Mouse (Mus musculus) intestine, embryonic 16.5 days (tissue): Measurements from ENCODE around the gene Mpp6. TPM values are rescaled to one million over a fixed set of nuclear protein-coding genes. Genes with fewer than 3 reads are reported as not detected.
A peak's percentile ranks its signal among the peaks of the same experiment; 100 is the strongest.

ENCODE experiments used
- ATAC-seq: fragments of 200-750 bp; cut with Nextera tagmentation; 2 replicates; pipeline ENCODE4 v1.8.0; 2017; ENCODE audit warnings: moderate TSS enrichment, moderate library complexity
- H3K27ac ChIP-seq: fragments of 300-500 bp; sonication (generic); 2 replicates; pipeline ENCODE4 v1.5.1; 2014; ENCODE audit warnings: mild to moderate bottlenecking, low read length
- H3K27me3 ChIP-seq: fragments of 300-500 bp; sonication (generic); replicated peaks from 2 replicates; pipeline ENCODE4 v1.6.1; 2014; ENCODE audit warnings: low read length, control low read depth, mixed read lengths; ENCODE audit not compliant: control insufficient read depth, insufficient read depth
- H3K36me3 ChIP-seq: fragments of 300-500 bp; sonication (generic); 2 replicates; pipeline ENCODE4 v1.6.1; 2014; ENCODE audit warnings: low read length, control low read depth; ENCODE audit not compliant: control insufficient read depth, insufficient read depth
- H3K4me1 ChIP-seq: fragments of 300-500 bp; sonication (generic); 2 replicates; pipeline ENCODE4 v1.6.1; 2014; ENCODE audit warnings: low read length, control low read depth, mixed read lengths; ENCODE audit not compliant: control insufficient read depth, insufficient read depth
- H3K4me2 ChIP-seq: fragments of 300-500 bp; sonication (generic); 2 replicates; pipeline ENCODE4 v1.6.1; 2014; ENCODE audit warnings: low read depth, low read length, control low read depth
- H3K4me3 ChIP-seq: fragments of 300-500 bp; sonication (generic); 2 replicates; pipeline ENCODE4 v1.5.1; 2014; ENCODE audit warnings: mild to moderate bottlenecking, low read length
- H3K9ac ChIP-seq: fragments of 300-500 bp; sonication (generic); 2 replicates; pipeline ENCODE4 v1.6.1; 2014; ENCODE audit warnings: low read depth, low read length
- H3K9me3 ChIP-seq: fragments of 300-500 bp; sonication (generic); 2 replicates; pipeline ENCODE4 v1.6.1; 2016; ENCODE audit warnings: low read length, control low read depth; ENCODE audit not compliant: control insufficient read depth
- WGBS: fragments of 180-500 bp; shearing (Covaris S2); extraction: QIAGEN DNeasy Blood & Tissue Kit; methylation state at CpG from one replicate; pipeline ENCODE4 v1.1.7; 2014; 5-methylcytosine and 5-hydroxymethylcytosine counted together
- polyA plus RNA-seq: library from polyadenylated mRNA; unstranded; fragments of >200 nt; fragmentation: Nextera tagmentation; extraction: Ambion mirVana; gene quantifications from 2 replicates; pipeline ENCODE4 v1.2.1, GENCODE M21; 2015

Mpp6 gene
- polyA plus RNA-seq, 1 experiment from 2014 or later = 34.5 TPM

- Histone ChIP-seq H3K27me3 (no peaks in the 10 kb centered on the region), H3K4me3 (no peak overlapping the region), H3K9ac (no peak overlapping the region), H3K4me2 (no peak overlapping the region), H3K36me3 (no peaks in the 10 kb centered on the region), H3K9me3 (no peaks in the 10 kb centered on the region), H3K27ac (no peak overlapping the region), H3K4me1 (no peaks in the 10 kb centered on the region)
- no peak for ATAC-seq
- 78% methylated on average over 7 of the region's 7 CpGs for WGBS
Observed at GRCm38 (mm10) chr6:50091462-50092154, 18.4 kb upstream of the Mpp6 start.

GRCm38 (mm10) chr6:50109201-50109756, 762 bp upstream of the Mpp6 start:
- Histone ChIP-seq H3K9me3 (no peaks in the 10 kb centered on the region), H3K27me3 (no peaks in the 10 kb centered on the region), H3K4me1 (0 out of 2 replicates have a peak, but pooled peaks cover 3% of the 10 kb centered on the region), H3K27ac (no peak overlapping the region), H3K4me3 (peak overlapping the region; percentile 82), H3K4me2 (peak overlapping the region; percentile 68), H3K9ac (peak overlapping the region; percentile 92), H3K36me3 (no peaks in the 10 kb centered on the region)
- peak; percentile 5; the same call in 1 of the 2 replicates for ATAC-seq
- 6% methylated on average over 15 of the region's 15 CpGs for WGBS

- Histone ChIP-seq H3K9me3 (no peaks in the 10 kb centered on the region), H3K4me2 (peak overlapping the region; percentile 68), H3K9ac (peak overlapping the region; percentile 92), H3K27me3 (no peaks in the 10 kb centered on the region), H3K36me3 (no peaks in the 10 kb centered on the region), H3K27ac (peak overlapping the region; percentile 77), H3K4me1 (0 out of 2 replicates have a peak, but pooled peaks cover 3% of the 10 kb centered on the region), H3K4me3 (peak overlapping the region; percentile 82)
- WGBS = 1% methylated on average over 58 of the region's 72 CpGs
- peak; percentile 79 for ATAC-seq
Observed at GRCm38 (mm10) chr6:50110379-50110941, 419 bp downstream of the Mpp6 start.

- WGBS = 11% methylated on average over 6 of the region's 6 CpGs
- H3K4me2 ChIP-seq = peak overlapping the region; percentile 68
- H3K27me3 ChIP-seq = no peaks in the 10 kb centered on the region
- H3K27ac ChIP-seq = no peak overlapping the region
- H3K36me3 ChIP-seq = no peaks in the 10 kb centered on the region
- H3K4me3 ChIP-seq = peak overlapping the region; percentile 82
- 0 out of 2 replicates have a peak, but pooled peaks cover 3% of the 10 kb centered on the region for H3K4me1 ChIP-seq
- no peaks in the 10 kb centered on the region for H3K9me3 ChIP-seq
- peak overlapping the region; percentile 92 for H3K9ac ChIP-seq
- ATAC-seq = no peak
Observed at GRCm38 (mm10) chr6:50111111-50111655, 1.1 kb downstream of the Mpp6 start.

GRCm38 (mm10) chr6:50112775-50113174, 2.7 kb downstream of the Mpp6 start:
- Histone ChIP-seq H3K27me3 (no peaks in the 10 kb centered on the region), H3K4me1 (0 out of 2 replicates have a peak, but pooled peaks cover 3% of the 10 kb centered on the region), H3K27ac (no peak overlapping the region), H3K36me3 (no peaks in the 10 kb centered on the region), H3K9ac (no peak overlapping the region), H3K4me3 (0 out of 2 replicates have a peak overlapping the region, but pooled peaks have one; percentile 2), H3K9me3 (no peaks in the 10 kb centered on the region), H3K4me2 (no peak overlapping the region)
- ATAC-seq = peak; percentile 62
- 3% methylated on average over 8 of the region's 8 CpGs for WGBS

GRCm38 (mm10) chr6:50114280-50114679, 4.2 kb downstream of the Mpp6 start:
- no peak for ATAC-seq
- no peak overlapping the region for H3K9ac ChIP-seq
- H3K36me3 ChIP-seq = no peaks in the 10 kb centered on the region
- no peak overlapping the region for H3K27ac ChIP-seq
- no peaks in the 10 kb centered on the region for H3K9me3 ChIP-seq
- H3K27me3 ChIP-seq = no peaks in the 10 kb centered on the region
- 0 out of 2 replicates have a peak, but pooled peaks cover 3% of the 10 kb centered on the region for H3K4me1 ChIP-seq
- H3K4me2 ChIP-seq = no peak overlapping the region
- no peak overlapping the region for H3K4me3 ChIP-seq
- WGBS = 85% methylated on average over 6 of the region's 6 CpGs

- ATAC-seq = peak; percentile 40; the same call in 1 of the 2 replicates
- WGBS = 70% methylated on average over 1 of the region's 1 CpGs
- H3K4me3 ChIP-seq = no peak overlapping the region
- 0 out of 2 replicates have a peak, but pooled peaks cover 2% of the 10 kb centered on the region for H3K9me3 ChIP-seq
- H3K4me1 ChIP-seq = no peaks in the 10 kb centered on the region
- no peaks in the 10 kb centered on the region for H3K27me3 ChIP-seq
- H3K27ac ChIP-seq = no peak overlapping the region
- H3K36me3 ChIP-seq = no peaks in the 10 kb centered on the region
- no peak overlapping the region for H3K9ac ChIP-seq
- no peak overlapping the region for H3K4me2 ChIP-seq
Observed at GRCm38 (mm10) chr6:50120931-50121330, 10.9 kb downstream of the Mpp6 start.

GRCm38 (mm10) chr6:50122835-50123234, 12.8 kb downstream of the Mpp6 start:
- Histone ChIP-seq H3K27ac (no peak overlapping the region), H3K9ac (no peak overlapping the region), H3K27me3 (no peaks in the 10 kb centered on the region), H3K4me1 (no peaks in the 10 kb centered on the region), H3K4me2 (no peak overlapping the region), H3K9me3 (0 out of 2 replicates have a peak, but pooled peaks cover 2% of the 10 kb centered on the region), H3K36me3 (no peaks in the 10 kb centered on the region), H3K4me3 (no peak overlapping the region)
- WGBS = 93% methylated on average over 4 of the region's 4 CpGs
- ATAC-seq = no peak

GRCm38 (mm10) chr6:50124197-50124596, 14.2 kb downstream of the Mpp6 start:
- ATAC-seq = no peak
- Histone ChIP-seq H3K9ac (no peak overlapping the region), H3K36me3 (no peaks in the 10 kb centered on the region), H3K27ac (no peak overlapping the region), H3K9me3 (0 out of 2 replicates have a peak, but pooled peaks cover 2% of the 10 kb centered on the region), H3K4me2 (no peak overlapping the region), H3K4me1 (no peaks in the 10 kb centered on the region), H3K4me3 (no peak overlapping the region), H3K27me3 (no peaks in the 10 kb centered on the region)
- WGBS = 69% methylated on average over 2 of the region's 2 CpGs
